Mouse (Mus musculus): ENCODE results near the gene Lrrn4cl.
"Not testable (repeated sequence)": the region's sequence is repeated elsewhere in the genome, so short reads cannot be mapped to it uniquely, and the experiment has no call there.

The Lrrn4cl gene

GRCm38 (mm10) chr19:8839103-8839907 lies 11.3 kb upstream of the Lrrn4cl start, which contains the start of gene Gng3:
Gng3 (minus strand) TSS chr19:8839194.
- DNase-seq: peak; percentile 91

- DNase-seq: peak; percentile 77
These were observed 10.4 kb upstream of the Lrrn4cl start for GRCm38 (mm10) chr19:8839908-8840791.

DNA sequence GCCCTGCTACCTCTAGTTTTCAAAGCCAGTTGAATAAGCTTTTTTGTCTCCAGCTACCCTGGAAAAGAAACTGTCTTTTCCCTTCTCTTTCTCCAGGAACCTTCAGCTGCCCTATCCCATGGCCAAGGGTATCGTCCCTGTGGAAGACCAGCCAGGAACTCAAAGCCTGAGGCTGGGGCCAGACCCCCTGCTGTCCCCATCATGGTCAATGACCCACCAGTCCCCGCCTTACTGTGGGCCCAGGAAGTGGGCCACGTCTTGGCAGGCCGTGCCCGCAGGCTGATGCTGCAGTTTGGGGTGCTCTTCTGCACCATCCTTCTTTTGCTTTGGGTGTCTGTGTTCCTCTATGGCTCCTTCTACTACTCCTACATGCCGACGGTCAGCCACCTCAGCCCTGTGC lies 9.6 kb upstream of the Lrrn4cl start:
- no peak for DNase-seq

- no peak for DNase-seq
These were observed 7.6 kb upstream of the Lrrn4cl start for GRCm38 (mm10) chr19:8842961-8843360.

DNA sequence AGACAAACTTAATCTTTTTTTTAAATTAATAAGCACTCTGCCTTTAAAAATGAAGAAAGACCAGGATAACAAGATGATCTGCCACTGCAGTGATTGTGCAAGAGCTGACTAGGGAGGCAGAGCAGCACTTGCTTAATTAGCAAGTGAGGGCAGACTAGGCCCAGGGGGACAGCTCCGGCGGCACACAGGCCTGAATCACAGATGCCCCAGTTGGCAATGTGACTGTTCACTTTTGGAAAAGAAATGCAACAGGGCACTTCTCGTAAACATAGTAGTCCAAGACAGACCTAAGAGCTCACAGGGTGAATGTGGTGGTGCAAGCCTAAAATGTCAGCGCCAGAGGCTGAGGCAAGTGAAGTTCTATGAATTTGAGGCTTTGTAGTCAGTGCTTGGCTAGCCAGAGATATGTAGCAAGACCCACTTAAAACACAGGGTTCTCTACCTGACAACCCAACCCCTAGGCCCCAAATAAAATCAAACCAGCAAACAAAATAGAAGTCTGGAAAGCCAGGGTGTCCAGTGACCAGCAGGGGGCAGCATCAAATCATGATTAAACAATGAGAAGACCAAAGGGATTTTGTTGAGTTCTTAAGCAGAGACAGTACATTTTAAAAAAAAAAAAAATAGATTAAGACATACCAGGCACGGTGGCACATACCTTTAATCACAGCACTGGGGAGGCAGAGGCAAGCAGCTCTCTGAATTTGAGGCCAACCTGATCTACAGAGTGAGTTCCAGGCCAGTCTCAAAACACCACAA lies 6.0 kb upstream of the Lrrn4cl start:
- DNase-seq: peak; percentile 70

GRCm38 (mm10) chr19:8848356-8848755 lies 2.2 kb upstream of the Lrrn4cl start:
- DNase-seq: no peak

- no peak for DNase-seq
These were observed 1.1 kb downstream of the Lrrn4cl start for GRCm38 (mm10) chr19:8851639-8852038.

GRCm38 (mm10) chr19:8852236-8852928 lies 1.8 kb downstream of the Lrrn4cl start:
- DNase-seq: no peak

GRCm38 (mm10) chr19:8853117-8853516 lies 2.5 kb downstream of the Lrrn4cl start:
- no peak for DNase-seq

DNA sequence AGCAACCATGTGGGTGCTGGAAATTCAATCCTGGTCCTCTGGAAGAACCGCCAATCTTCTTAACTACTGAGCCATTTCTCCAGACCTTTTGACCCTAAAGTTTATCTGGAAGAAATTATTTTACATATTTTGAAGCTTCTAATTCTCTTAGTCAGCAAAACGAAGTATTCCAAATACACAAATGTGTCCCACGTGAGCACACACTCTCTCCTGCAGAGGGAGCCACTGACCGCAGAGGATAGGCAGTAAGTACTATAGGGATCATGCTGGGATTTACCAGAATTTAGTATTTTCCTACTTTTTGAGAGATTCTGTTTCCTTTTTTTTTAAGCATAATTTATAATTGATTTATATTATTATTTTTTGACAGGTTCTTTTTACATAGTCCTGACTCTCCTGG lies 7.1 kb downstream of the Lrrn4cl start:
- no peak for DNase-seq

DNA sequence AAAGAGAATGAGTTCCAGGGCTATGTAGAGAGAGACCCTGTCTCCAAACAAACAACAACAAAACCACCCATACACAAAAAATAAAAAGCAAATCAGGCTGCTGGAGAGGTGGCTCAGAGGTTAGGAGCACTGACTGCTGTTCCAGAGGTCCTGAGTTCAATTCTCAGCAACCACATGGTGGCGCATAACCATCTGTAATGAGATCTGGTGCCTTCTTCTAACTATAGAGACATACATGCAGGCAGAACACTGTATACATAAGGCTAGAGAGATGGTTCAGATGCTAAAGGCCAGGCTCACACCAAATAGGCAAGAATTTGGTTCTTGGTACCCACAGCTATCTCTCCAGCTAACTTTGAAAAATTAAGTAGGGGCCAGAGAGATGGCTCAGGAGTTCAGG lies 8.4 kb downstream of the Lrrn4cl start:
- DNase-seq: no peak

- DNase-seq: peak; percentile 45
These were observed 13.7 kb downstream of the Lrrn4cl start for GRCm38 (mm10) chr19:8864265-8864664.

- DNase-seq: not testable (repeated sequence)
These were observed 19.8 kb downstream of the Lrrn4cl start for GRCm38 (mm10) chr19:8870381-8870780.

DNA sequence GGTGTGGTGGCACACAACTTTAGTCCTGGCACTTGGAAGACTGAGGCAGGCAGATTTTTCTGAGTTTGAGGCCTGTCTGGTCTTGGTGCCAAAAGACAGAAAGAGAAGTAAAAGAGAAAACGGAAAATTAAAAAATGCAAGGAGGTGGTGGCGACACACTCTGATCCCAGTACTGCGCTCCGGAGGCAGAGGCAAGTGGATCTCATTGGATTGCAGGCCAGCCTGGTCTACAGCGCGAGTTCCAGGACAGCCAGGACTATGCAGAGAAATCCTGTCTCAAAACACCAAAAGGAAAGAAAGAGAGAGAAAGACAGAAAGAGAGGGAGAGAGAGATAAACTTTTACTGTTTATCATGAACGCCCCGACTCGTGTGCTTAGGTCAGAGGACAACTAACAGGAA lies 20.3 kb downstream of the Lrrn4cl start:
- no peak for DNase-seq

- peak; percentile 98 for DNase-seq
These were observed 21.0 kb downstream of the Lrrn4cl start, which contains the start of gene Ubxn1 for GRCm38 (mm10) chr19:8871267-8872186. Ubxn1 (plus strand) TSS chr19:8871496.

- no peak for DNase-seq
These were observed 21.8 kb downstream of the Lrrn4cl start for GRCm38 (mm10) chr19:8872266-8872840.

- no peak for DNase-seq
These were observed 24.5 kb downstream of the Lrrn4cl start for GRCm38 (mm10) chr19:8875031-8875430.

- peak; percentile 92 for DNase-seq
These were observed 29.9 kb downstream of the Lrrn4cl start, which contains the start of gene Uqcc3 for GRCm38 (mm10) chr19:8880311-8881033. Uqcc3 (minus strand) TSS chr19:8880923.

- DNase-seq: no peak
These were observed 30.4 kb downstream of the Lrrn4cl start for GRCm38 (mm10) chr19:8881034-8881392.

- no peak for DNase-seq
These were observed 33.0 kb downstream of the Lrrn4cl start, which contains the start of the genes Lbhd1 and Gm49403 for GRCm38 (mm10) chr19:8883616-8884015. Lbhd1 (plus strand) TSS chr19:8883732. Gm49403 (plus strand) TSS chr19:8883930.

All from right cerebral cortex, adult 18-20 months (tissue).